ENCODE assay signal across 20 mouse cellular contexts in genomic region chr7:63888674-63889073, GRCm38 (mm10). TPM values are rescaled to one million over a fixed set of nuclear protein-coding genes. Genes with fewer than 3 reads are reported as not detected.
"Had no signal": no experiment of that assay in that cellular context is flagged by ENCODE, and none has a peak within 500 bp of the region (broad histone marks: within the 10 kb centered on the region; RNA-seq: fewer than 3 reads in every experiment).

No protein-coding gene starts in this region.

- DNase-seq: kidney, postnatal 14 days; layer of hippocampus, adult 9-11 months; layer of hippocampus, postnatal 36 days; liver; liver, embryonic 13.5 days; liver, postnatal 0 days; lung, postnatal 36 days; right cerebral cortex, postnatal 14 days; thymus, adult 2 months; thymus, postnatal 36 days had no signal

- H3K4me1 ChIP-seq: limb, embryonic 12.5 days had no signal

- H3K9me3 ChIP-seq: limb, embryonic 12.5 days; liver, embryonic 13.5 days; lung, embryonic 15.5 days; midbrain, embryonic 13.5 days; stomach, embryonic 15.5 days had no signal

- H3K27ac ChIP-seq: limb, embryonic 12.5 days; liver, embryonic 13.5 days; lung, embryonic 15.5 days; midbrain, embryonic 13.5 days; stomach, embryonic 15.5 days had no signal

- H3K4me2 ChIP-seq: limb, embryonic 12.5 days; liver, embryonic 13.5 days; lung, embryonic 15.5 days; midbrain, embryonic 13.5 days; stomach, embryonic 15.5 days had no signal

- H3K9ac ChIP-seq: limb, embryonic 12.5 days; liver, embryonic 13.5 days; liver, postnatal 0 days; lung, embryonic 15.5 days; midbrain, embryonic 13.5 days; stomach, embryonic 15.5 days had no signal

- H3K4me3 ChIP-seq: limb, embryonic 12.5 days; liver, embryonic 13.5 days; lung, embryonic 15.5 days; midbrain, embryonic 13.5 days; stomach, embryonic 15.5 days had no signal

- ATAC-seq: liver, postnatal 0 days; midbrain, embryonic 13.5 days had no signal

- H3K27me3 ChIP-seq: limb, embryonic 12.5 days; liver, embryonic 13.5 days; lung, embryonic 15.5 days; midbrain, embryonic 13.5 days; stomach, embryonic 15.5 days had no signal

RNA-seq across cellular contexts. Expression of gene E030018B13Rik, which starts 28.0 kb away (rescaled TPM):
- total RNA-seq: layer of hippocampus, postnatal 36 days; left cerebral cortex, postnatal 36 days; megakaryocyte progenitor cell, adult 5-6 weeks; midbrain, postnatal 0 days had no signal
- polyA plus RNA-seq: large intestine, adult 2 months; limb, embryonic 12.5 days; liver, embryonic 13.5 days; midbrain, postnatal 0 days; spleen, adult 2 months; testis, adult 2 months; thymus, adult 2 months had no signal
